Mouse (Mus musculus) cerebellum, adult (tissue): ENCODE results near the gene Rnf182.

Experiments used
- ATAC-seq: cut with Nextera tagmentation; 2 replicates; pipeline ENCODE4 v1.9.2; 2017; ENCODE audit warnings: mild to moderate bottlenecking, moderate library complexity, mixed read lengths; ENCODE audit not compliant: insufficient number of reproducible peaks, low FRiP score, low TSS enrichment

The Rnf182 gene

GRCm38 (mm10) chr13:43608854-43609253 lies 6.7 kb upstream of the Rnf182 start:
- ATAC-seq = no peak

GRCm38 (mm10) chr13:43612040-43612439 lies 3.5 kb upstream of the Rnf182 start:
- no peak for ATAC-seq

- no peak for ATAC-seq
These were observed 843 bp upstream of the Rnf182 start for GRCm38 (mm10) chr13:43614667-43615066.

GRCm38 (mm10) chr13:43615194-43615576 lies 325 bp upstream of the Rnf182 start:
- ATAC-seq = no peak

GRCm38 (mm10) chr13:43616551-43616950 lies 1.0 kb downstream of the Rnf182 start:
- ATAC-seq = no peak

- ATAC-seq = no peak
These were observed 4.2 kb downstream of the Rnf182 start for GRCm38 (mm10) chr13:43619550-43620175.

- no peak for ATAC-seq
These were observed 12.4 kb downstream of the Rnf182 start for GRCm38 (mm10) chr13:43627922-43628321.

- peak; percentile 90 for ATAC-seq
These were observed 14.3 kb downstream of the Rnf182 start for GRCm38 (mm10) chr13:43629785-43630184.

GRCm38 (mm10) chr13:43631266-43631665 lies 15.8 kb downstream of the Rnf182 start:
- ATAC-seq = no peak

- ATAC-seq = no peak
These were observed 17.5 kb downstream of the Rnf182 start for GRCm38 (mm10) chr13:43633024-43633423.

GRCm38 (mm10) chr13:43637720-43638119 lies 22.2 kb downstream of the Rnf182 start:
- no peak for ATAC-seq

GRCm38 (mm10) chr13:43644991-43645390 lies 29.5 kb downstream of the Rnf182 start:
- ATAC-seq = no peak

GRCm38 (mm10) chr13:43648556-43648955 lies 33.0 kb downstream of the Rnf182 start:
- peak; percentile 27; the same call in 1 of the 2 replicates for ATAC-seq

- ATAC-seq = no peak
These were observed 35.8 kb downstream of the Rnf182 start for GRCm38 (mm10) chr13:43651277-43651676.

- ATAC-seq = no peak
These were observed 38.6 kb downstream of the Rnf182 start for GRCm38 (mm10) chr13:43654091-43654490.

GRCm38 (mm10) chr13:43663225-43663624 lies 47.7 kb downstream of the Rnf182 start:
- no peak for ATAC-seq

GRCm38 (mm10) chr13:43666130-43666529 lies 50.6 kb downstream of the Rnf182 start:
- ATAC-seq = no peak

- no peak for ATAC-seq
These were observed 51.4 kb downstream of the Rnf182 start for GRCm38 (mm10) chr13:43666920-43667319.

- ATAC-seq = no peak
These were observed 61.8 kb downstream of the Rnf182 start for GRCm38 (mm10) chr13:43677159-43677882.

GRCm38 (mm10) chr13:43677883-43678244 lies 62.4 kb downstream of the Rnf182 start:
- ATAC-seq = no peak

GRCm38 (mm10) chr13:43684499-43684994 lies 69.0 kb downstream of the Rnf182 start:
- peak; percentile 87 for ATAC-seq

GRCm38 (mm10) chr13:43688065-43688464 lies 72.6 kb downstream of the Rnf182 start:
- ATAC-seq = no peak
